In genomic region chr1:98002561-98003425, GRCm38 (mm10) we compare ENCODE assay signal across 9 mouse cellular contexts.
DNase-seq lines count a peak whose midpoint lies in the region; ATAC-seq and TF ChIP-seq lines count a peak whose summit lies in the region.
"Had no signal": no experiment of that assay in that cellular context is flagged by ENCODE, and none has a peak within 500 bp of the region (broad histone marks: within the 10 kb centered on the region; RNA-seq: fewer than 3 reads in every experiment).

No protein-coding gene starts in this region.

- H3K9me3 ChIP-seq in hindbrain, embryonic 16.5 days (ENCODE audit: control insufficient read depth, low read length), result no peaks in the 10 kb centered on the region
- H3K9me3 ChIP-seq: limb, embryonic 12.5 days had no signal

- H3K9ac ChIP-seq in hindbrain, embryonic 16.5 days (ENCODE audit: low read depth, low read length), result no peak overlapping the region
- H3K9ac ChIP-seq: limb, embryonic 12.5 days had no signal

- peak; percentile 6 to 8 for DNase-seq in cerebellum, adult 18-20 months
- no peak for DNase-seq in cerebellum, adult 11-12 months
- DNase-seq in testis, postnatal 10 days (ENCODE audit: low spot score), result peak; percentile 46
- no peak for DNase-seq in testis, postnatal 14 days (ENCODE audit: low spot score)
- DNase-seq in left cerebral cortex, postnatal 25 days (ENCODE audit: low spot score in 2 of 2), result peak; percentile 73 to 92
- peak; percentile 64 for DNase-seq in right cerebral cortex, postnatal 25 days
- DNase-seq in thymus, adult 2 months, result no peak

- no peak overlapping the region for H3K4me3 ChIP-seq in hindbrain, embryonic 16.5 days (ENCODE audit: low read length)
- no peak overlapping the region for H3K4me3 ChIP-seq in thymus, adult 2 months (ENCODE audit: control insufficient read depth, insufficient read depth, low read length)
- H3K4me3 ChIP-seq: limb, embryonic 12.5 days had no signal

- 56% methylated on average over 7 of the region's 7 CpGs for WGBS in hindbrain, embryonic 16.5 days
- WGBS in thymus, adult 2 months, result 91% methylated on average over 7 of the region's 7 CpGs

- peak overlapping the region; percentile 12; the same call in 1 of the 2 replicates for H3K4me2 ChIP-seq in hindbrain, embryonic 16.5 days (ENCODE audit: low read length)
- H3K4me2 ChIP-seq: limb, embryonic 12.5 days had no signal

- TF ChIP-seq CTCF in thymus, adult 2 months (IDR thresholded peaks at IDR 0.05; ENCODE audit: borderline replicate concordance, control insufficient read depth, extremely low read depth, insufficient read depth, low read length, poor library complexity), result no peak

- TF ChIP-seq POLR2A in thymus, adult 2 months (IDR thresholded peaks at IDR 0.05; ENCODE audit: control insufficient read depth, extremely low read depth, insufficient read depth, low read length, poor library complexity), result no peak

- no peaks in the 10 kb centered on the region for H3K27me3 ChIP-seq in hindbrain, embryonic 16.5 days (replicated peaks; ENCODE audit: control insufficient read depth, insufficient read depth, low read length)
- no peaks in the 10 kb centered on the region for H3K27me3 ChIP-seq in thymus, adult 2 months (ENCODE audit: control insufficient read depth, insufficient read depth, low read length)
- H3K27me3 ChIP-seq: limb, embryonic 12.5 days had no signal

- H3K36me3 ChIP-seq in hindbrain, embryonic 16.5 days (ENCODE audit: control insufficient read depth, insufficient read depth, low read length), result no peaks in the 10 kb centered on the region
- H3K36me3 ChIP-seq in thymus, adult 2 months (ENCODE audit: control insufficient read depth, insufficient read depth, low read length), result no peaks in the 10 kb centered on the region
- H3K36me3 ChIP-seq: limb, embryonic 12.5 days had no signal

- peak; percentile 79 for ATAC-seq in hindbrain, embryonic 16.5 days

- intact Hi-C loops in left cerebral cortex, postnatal 25 days (cut with DNase I), result no loop called here

- H3K4me1 ChIP-seq in hindbrain, embryonic 16.5 days (ENCODE audit: control insufficient read depth, insufficient read depth, low read depth, low read length), result no peaks in the 10 kb centered on the region
- no peaks in the 10 kb centered on the region for H3K4me1 ChIP-seq in thymus, adult 2 months (replicated peaks; ENCODE audit: control insufficient read depth, insufficient read depth, low read length)
- H3K4me1 ChIP-seq: limb, embryonic 12.5 days had no signal

- H3K27ac ChIP-seq in hindbrain, embryonic 16.5 days (ENCODE audit: low read depth, low read length), result peak overlapping the region; percentile 51; the same call in 1 of the 2 replicates
- no peak overlapping the region for H3K27ac ChIP-seq in thymus, adult 2 months (ENCODE audit: control insufficient read depth, insufficient read depth, low read length)
- H3K27ac ChIP-seq: limb, embryonic 12.5 days had no signal

Comparison
In these comparisons a context has a peak if more than half of its experiments do, and no peak if none do; other contexts are left out.
1. DNase-seq: peak in cerebellum, adult 18-20 months (2 of 2), testis, postnatal 10 days (single experiment), left cerebral cortex, postnatal 25 days (2 of 2) and right cerebral cortex, postnatal 25 days (single experiment); none in cerebellum, adult 11-12 months (single experiment), testis, postnatal 14 days (single experiment) and thymus, adult 2 months (single experiment).